Mouse (Mus musculus) heart, adult 9 months (tissue): Measurements from ENCODE around the gene Rpl6.

Experiments used
- DNase-seq, 2 experiments: peaks; one replicate each; pipeline ENCODE4 v3.0.0; 2022; ENCODE audit warnings: low spot score in 2 of 2

Rpl6 gene

GRCm38 (mm10) chr5:121204132-121205089, at the start of gene Rpl6:
Gene Rpl6 (plus strand): TSS chr5:121204481.
- DNase-seq, result peak; percentile 85 to 88

- no peak for DNase-seq
Observed at GRCm38 (mm10) chr5:121156121-121156520, 48.2 kb upstream of the Rpl6 start.

GRCm38 (mm10) chr5:121157017-121157416, 47.3 kb upstream of the Rpl6 start:
- DNase-seq, result no peak

GRCm38 (mm10) chr5:121157489-121157888, 46.8 kb upstream of the Rpl6 start:
- no peak for DNase-seq

- no peak for DNase-seq
Observed at GRCm38 (mm10) chr5:121158966-121159365, 45.3 kb upstream of the Rpl6 start.

GRCm38 (mm10) chr5:121162285-121162684, 42.0 kb upstream of the Rpl6 start:
- no peak for DNase-seq

- no peak for DNase-seq
Observed at GRCm38 (mm10) chr5:121162923-121163322, 41.4 kb upstream of the Rpl6 start.

- DNase-seq, result no peak
Observed at GRCm38 (mm10) chr5:121166884-121167283, 37.4 kb upstream of the Rpl6 start.

- no peak for DNase-seq
Observed at GRCm38 (mm10) chr5:121169588-121169987, 34.7 kb upstream of the Rpl6 start.

- no peak for DNase-seq
Observed at GRCm38 (mm10) chr5:121172835-121173234, 31.4 kb upstream of the Rpl6 start.

- DNase-seq, result no peak
Observed at GRCm38 (mm10) chr5:121179077-121179857, 25.0 kb upstream of the Rpl6 start.

GRCm38 (mm10) chr5:121183269-121183668, 21.0 kb upstream of the Rpl6 start:
- DNase-seq, result no peak

GRCm38 (mm10) chr5:121184375-121184774, 19.9 kb upstream of the Rpl6 start:
- DNase-seq, result no peak

GRCm38 (mm10) chr5:121184945-121185551, 19.2 kb upstream of the Rpl6 start:
- DNase-seq, result peak in 1 of 2 experiments; percentile 24

GRCm38 (mm10) chr5:121187580-121188001, 16.7 kb upstream of the Rpl6 start:
- peak; percentile 76 for DNase-seq

- no peak for DNase-seq
Observed at GRCm38 (mm10) chr5:121188265-121188664, 16.0 kb upstream of the Rpl6 start.

GRCm38 (mm10) chr5:121189182-121189581, 15.1 kb upstream of the Rpl6 start:
- DNase-seq, result no peak

- DNase-seq, result no peak
Observed at GRCm38 (mm10) chr5:121190210-121190835, 14.0 kb upstream of the Rpl6 start.

GRCm38 (mm10) chr5:121190836-121191583, 13.3 kb upstream of the Rpl6 start, which contains the start of gene Ptpn11:
Gene Ptpn11 (minus strand): TSS chr5:121191397.
- DNase-seq, result peak; percentile 81 to 82

- no peak for DNase-seq
Observed at GRCm38 (mm10) chr5:121191584-121191906, 12.7 kb upstream of the Rpl6 start.

GRCm38 (mm10) chr5:121194173-121194572, 10.1 kb upstream of the Rpl6 start:
- DNase-seq, result no peak
